Mouse (Mus musculus) kidney, embryonic 14.5 days (tissue): ENCODE measurements at regions not wholly inside any gene's neighbourhood (a gene's known extent, or its start where the extent isn't known, plus 50 kb on each side); places are given as distances from the start of the nearest gene placed in this dataset.
A peak's percentile ranks its signal among the peaks of the same experiment; 100 is the strongest.

ENCODE experiments used
- ATAC-seq: fragments of 200-750 bp; cut with Nextera tagmentation; 2 replicates; pipeline ENCODE4 v1.8.0; 2017; ENCODE audit warnings: moderate number of reproducible peaks, mild to moderate bottlenecking, moderate TSS enrichment, moderate library complexity; ENCODE audit not compliant: low FRiP score, low TSS enrichment
- H3K27ac ChIP-seq: fragments of 300-500 bp; sonication (generic); 2 replicates; pipeline ENCODE4 v1.5.1; 2014; ENCODE audit warnings: low read depth, mild to moderate bottlenecking, low read length, moderate library complexity, mixed read lengths
- H3K27me3 ChIP-seq: fragments of 300-500 bp; sonication (generic); 2 replicates; pipeline ENCODE4 v1.6.1; 2014; ENCODE audit warnings: mild to moderate bottlenecking, low read length; ENCODE audit not compliant: control insufficient read depth, insufficient read depth
- H3K36me3 ChIP-seq: fragments of 300-500 bp; sonication (generic); 2 replicates; pipeline ENCODE4 v1.6.1; 2014; ENCODE audit warnings: low read length, mixed read lengths; ENCODE audit not compliant: control insufficient read depth, insufficient read depth
- H3K4me1 ChIP-seq: fragments of 300-500 bp; sonication (generic); 2 replicates; pipeline ENCODE4 v1.6.1; 2014; ENCODE audit warnings: low read length, mixed read lengths; ENCODE audit not compliant: control insufficient read depth, insufficient read depth
- H3K4me2 ChIP-seq: fragments of 300-500 bp; sonication (generic); replicated peaks from 2 replicates; pipeline ENCODE4 v1.6.1; 2014; ENCODE audit warnings: low read depth, mild to moderate bottlenecking, low read length
- H3K4me3 ChIP-seq: fragments of 300-500 bp; sonication (generic); 2 replicates; pipeline ENCODE4 v1.5.1; 2014; ENCODE audit warnings: mild to moderate bottlenecking, low read length
- H3K9ac ChIP-seq: fragments of 300-500 bp; sonication (generic); 2 replicates; pipeline ENCODE4 v1.6.1; 2014; ENCODE audit warnings: low read depth, mild to moderate bottlenecking, low read length, moderate library complexity
- H3K9me3 ChIP-seq: fragments of 300-500 bp; sonication (generic); 2 replicates; pipeline ENCODE4 v1.6.1; 2016; ENCODE audit warnings: low read length; ENCODE audit not compliant: control insufficient read depth
- WGBS: fragments of 180-500 bp; shearing (Covaris S2); extraction: QIAGEN DNeasy Blood & Tissue Kit; methylation state at CpG from one replicate; pipeline ENCODE4 v1.1.7; 2014; 5-methylcytosine and 5-hydroxymethylcytosine counted together

DNA sequence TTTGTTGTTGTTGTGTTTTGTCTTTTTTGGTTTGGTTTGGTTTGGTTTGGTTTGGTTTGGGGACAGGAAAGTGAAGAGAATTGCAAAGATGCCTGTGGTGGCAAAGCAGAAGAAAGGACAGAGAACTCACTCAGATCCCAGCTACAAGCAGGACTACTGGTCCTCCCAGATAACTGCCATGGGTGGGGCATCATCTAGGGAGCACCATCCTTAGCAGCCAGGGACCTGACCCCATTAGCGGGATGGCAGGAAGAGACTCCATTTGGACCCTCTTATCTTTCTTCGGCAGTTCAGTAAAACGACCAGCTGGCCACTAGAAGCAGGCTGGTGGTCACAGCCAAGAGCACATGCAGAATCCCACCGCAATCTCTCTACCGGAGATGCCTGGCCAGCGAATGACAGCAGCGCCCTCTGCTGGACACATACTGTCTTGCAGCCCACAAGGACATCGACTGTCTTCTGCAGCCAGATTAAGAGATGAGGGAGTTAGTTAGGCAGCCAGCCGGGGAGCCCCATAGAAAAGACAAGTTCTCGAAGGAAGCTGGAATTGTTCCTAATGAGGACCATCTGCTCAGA lies 119.8 kb downstream of the Gm9195 start:
- Histone ChIP-seq H3K4me2 (peak overlapping the region; percentile 12; the same call in 1 of the 2 replicates), H3K9me3 (no peaks in the 10 kb centered on the region), H3K27me3 (no peaks in the 10 kb centered on the region), H3K4me3 (no peak overlapping the region), H3K36me3 (no peaks in the 10 kb centered on the region), H3K4me1 (no peaks in the 10 kb centered on the region), H3K9ac (no peak overlapping the region), H3K27ac (no peak overlapping the region)
- peak; percentile 68 for ATAC-seq
- 6% methylated on average over 10 of the region's 10 CpGs for WGBS

DNA sequence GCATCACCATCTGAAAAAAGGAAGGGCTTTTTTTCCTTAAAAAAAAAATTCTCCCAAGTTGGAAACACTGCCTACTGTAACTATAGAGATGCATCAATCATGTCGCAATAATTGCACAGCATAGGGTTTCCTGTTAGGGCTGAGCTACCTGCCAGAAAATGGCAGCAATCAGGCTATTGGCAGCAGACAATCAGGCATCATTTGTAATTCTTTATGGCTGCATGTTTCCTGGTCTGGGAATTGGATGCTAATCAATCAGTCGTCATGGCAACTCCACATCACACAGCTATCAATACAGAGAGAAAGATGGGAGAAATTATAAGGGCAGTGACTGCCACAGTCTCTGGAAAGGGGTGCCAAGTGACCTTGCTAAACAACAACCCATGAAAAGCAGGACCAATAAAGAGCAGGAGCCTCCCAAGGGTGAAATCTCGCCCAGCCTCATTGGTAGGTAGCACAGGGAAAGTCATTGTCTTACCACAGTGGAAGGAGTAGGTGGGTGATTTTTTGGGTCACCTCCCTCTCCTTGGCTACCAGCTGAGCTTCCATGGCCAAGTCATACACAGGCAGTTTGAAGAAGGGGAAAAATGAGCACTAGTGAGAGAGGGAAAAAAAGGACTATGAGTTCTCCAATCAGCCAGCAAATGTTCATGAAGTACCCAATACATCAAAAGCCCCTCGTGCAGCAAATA lies 130.7 kb downstream of the Gm9195 start:
- no peak overlapping the region for H3K9ac ChIP-seq
- no peaks in the 10 kb centered on the region for H3K9me3 ChIP-seq
- H3K4me2 ChIP-seq: no peak overlapping the region
- no peak for ATAC-seq
- H3K36me3 ChIP-seq: no peaks in the 10 kb centered on the region
- H3K27me3 ChIP-seq: no peaks in the 10 kb centered on the region
- H3K27ac ChIP-seq: no peak overlapping the region
- H3K4me3 ChIP-seq: no peak overlapping the region
- 85% methylated on average over 4 of the region's 4 CpGs for WGBS
- H3K4me1 ChIP-seq: no peaks in the 10 kb centered on the region

DNA sequence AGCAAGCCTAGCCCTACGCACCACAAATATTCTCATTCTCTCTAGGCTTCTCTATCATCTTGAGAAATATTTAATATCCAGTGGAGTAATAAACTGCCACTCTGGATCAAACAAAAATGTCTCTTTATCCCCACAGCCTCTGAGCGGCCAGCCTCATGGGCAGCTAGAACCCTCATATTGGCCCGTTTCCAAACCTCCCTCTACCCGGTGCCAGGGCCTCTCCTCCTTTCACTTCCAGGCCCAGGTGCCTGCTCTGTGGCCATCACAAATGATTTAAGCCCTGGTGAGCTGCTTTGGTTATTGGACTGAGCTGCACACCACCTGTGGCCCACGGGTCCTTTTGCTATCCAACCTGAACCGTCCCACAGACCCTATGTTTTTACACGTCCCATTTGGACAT lies 131.5 kb downstream of the Gm9195 start:
- Histone ChIP-seq H3K36me3 (no peaks in the 10 kb centered on the region), H3K9ac (no peak overlapping the region), H3K4me3 (no peak overlapping the region), H3K4me2 (no peak overlapping the region), H3K27me3 (no peaks in the 10 kb centered on the region), H3K27ac (no peak overlapping the region), H3K9me3 (no peaks in the 10 kb centered on the region), H3K4me1 (no peaks in the 10 kb centered on the region)
- ATAC-seq: no peak
- WGBS: 87% methylated on average over 7 of the region's 7 CpGs

DNA sequence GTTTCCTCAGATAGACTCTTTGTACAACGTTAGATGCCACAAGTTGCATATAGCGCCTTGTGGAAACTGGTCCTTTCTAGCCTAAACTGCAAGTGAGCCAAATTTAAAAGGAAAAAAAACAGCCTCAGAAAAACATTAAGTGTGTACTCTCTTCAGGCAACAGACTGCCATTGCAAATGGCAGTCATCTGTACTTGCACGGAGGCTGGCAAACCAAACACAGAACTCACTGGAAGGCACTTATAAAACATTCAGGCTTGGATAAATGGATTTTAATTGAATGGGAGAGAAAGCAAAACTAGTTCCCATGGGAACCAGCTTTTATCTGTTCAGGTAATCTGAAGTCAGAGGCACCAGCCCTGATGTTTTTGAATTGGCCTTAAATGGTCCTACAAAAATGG lies 133.7 kb downstream of the Gm9195 start:
- H3K27me3 ChIP-seq: no peaks in the 10 kb centered on the region
- H3K4me2 ChIP-seq: no peak overlapping the region
- no peak overlapping the region for H3K27ac ChIP-seq
- H3K4me3 ChIP-seq: no peak overlapping the region
- no peak overlapping the region for H3K9ac ChIP-seq
- no peaks in the 10 kb centered on the region for H3K36me3 ChIP-seq
- 91% methylated on average over 3 of the region's 3 CpGs for WGBS
- no peaks in the 10 kb centered on the region for H3K9me3 ChIP-seq
- no peak for ATAC-seq
- no peaks in the 10 kb centered on the region for H3K4me1 ChIP-seq

DNA sequence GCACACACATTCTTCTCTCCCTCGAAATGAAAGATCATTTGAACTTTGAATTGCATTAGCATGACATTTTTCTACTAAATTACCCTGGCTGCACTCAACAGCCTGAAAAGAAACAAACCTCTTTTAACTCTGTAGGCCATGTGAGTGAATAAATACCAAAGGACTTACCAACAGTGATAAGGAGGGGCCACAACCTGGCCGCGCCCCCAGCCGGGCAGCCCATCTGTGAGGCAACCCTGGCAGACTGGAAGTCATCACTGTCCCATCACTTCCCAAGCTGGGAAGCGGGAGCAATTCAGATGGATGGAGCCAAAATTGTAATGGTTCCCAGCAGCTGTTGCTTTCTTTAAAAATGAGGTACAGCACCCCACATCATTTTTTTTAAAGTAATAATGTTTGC lies 149.5 kb downstream of the Gm9195 start:
- Histone ChIP-seq H3K9ac (no peak overlapping the region), H3K4me1 (no peaks in the 10 kb centered on the region), H3K9me3 (no peaks in the 10 kb centered on the region), H3K4me2 (no peak overlapping the region), H3K27ac (no peak overlapping the region), H3K36me3 (no peaks in the 10 kb centered on the region), H3K4me3 (no peak overlapping the region), H3K27me3 (no peaks in the 10 kb centered on the region)
- WGBS: 59% methylated on average over 5 of the region's 5 CpGs
- ATAC-seq: no peak

DNA sequence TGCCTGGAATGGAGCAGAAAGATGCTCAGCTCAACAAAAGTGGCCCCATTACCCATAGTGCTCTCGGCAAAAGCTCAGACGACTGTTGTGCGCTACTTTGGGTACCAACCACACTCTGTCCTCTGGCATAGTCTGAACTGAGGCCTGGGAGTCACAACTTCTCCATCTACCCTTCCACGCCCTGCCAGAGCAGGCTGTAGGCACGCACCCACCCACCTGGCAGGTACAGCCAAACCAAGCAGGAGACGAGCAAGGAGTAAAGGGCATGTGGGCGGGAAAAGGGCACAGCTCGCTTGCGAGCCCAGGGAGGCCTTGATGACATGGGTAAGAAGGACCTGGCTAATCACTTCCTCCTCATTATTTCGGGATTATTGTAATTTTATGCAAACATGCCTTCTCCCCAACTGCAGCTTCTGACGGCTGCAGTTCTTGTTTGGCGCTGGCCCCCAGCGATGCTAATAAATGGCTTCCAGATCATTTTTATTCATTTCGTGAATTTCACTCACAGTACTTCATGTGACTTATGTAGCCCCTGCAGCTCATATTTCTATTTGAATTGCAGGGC lies 150.0 kb downstream of the Gm9195 start:
- 77% methylated on average over 14 of the region's 14 CpGs for WGBS
- Histone ChIP-seq H3K9ac (no peak overlapping the region), H3K4me2 (no peak overlapping the region), H3K27me3 (no peaks in the 10 kb centered on the region), H3K4me1 (no peaks in the 10 kb centered on the region), H3K36me3 (no peaks in the 10 kb centered on the region), H3K9me3 (no peaks in the 10 kb centered on the region), H3K4me3 (no peak overlapping the region), H3K27ac (no peak overlapping the region)
- ATAC-seq: no peak

DNA sequence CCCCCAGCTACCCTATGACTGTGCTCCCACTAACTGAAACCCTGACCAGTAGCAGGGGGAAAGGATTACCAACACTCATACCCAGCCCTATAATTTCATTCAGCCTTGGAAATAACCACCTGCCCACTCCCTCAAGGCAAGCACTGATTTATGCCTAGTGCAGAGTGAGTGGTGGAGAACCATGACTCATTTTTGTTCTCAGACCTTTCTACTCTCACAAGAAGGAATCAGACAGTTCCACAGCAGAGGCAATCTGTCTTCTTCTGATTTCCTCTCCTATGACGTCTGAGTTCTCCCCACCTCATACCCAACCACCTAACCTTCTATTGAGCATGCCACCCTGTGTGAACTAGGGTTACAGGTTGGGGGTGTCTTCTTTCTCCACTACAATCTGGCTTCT lies 153.6 kb downstream of the Gm9195 start:
- Histone ChIP-seq H3K9me3 (no peaks in the 10 kb centered on the region), H3K27ac (no peak overlapping the region), H3K36me3 (no peaks in the 10 kb centered on the region), H3K4me3 (no peak overlapping the region), H3K4me2 (no peak overlapping the region), H3K4me1 (no peaks in the 10 kb centered on the region), H3K9ac (no peak overlapping the region), H3K27me3 (no peaks in the 10 kb centered on the region)
- WGBS: 60% methylated on average over 1 of the region's 1 CpGs
- no peak for ATAC-seq

DNA sequence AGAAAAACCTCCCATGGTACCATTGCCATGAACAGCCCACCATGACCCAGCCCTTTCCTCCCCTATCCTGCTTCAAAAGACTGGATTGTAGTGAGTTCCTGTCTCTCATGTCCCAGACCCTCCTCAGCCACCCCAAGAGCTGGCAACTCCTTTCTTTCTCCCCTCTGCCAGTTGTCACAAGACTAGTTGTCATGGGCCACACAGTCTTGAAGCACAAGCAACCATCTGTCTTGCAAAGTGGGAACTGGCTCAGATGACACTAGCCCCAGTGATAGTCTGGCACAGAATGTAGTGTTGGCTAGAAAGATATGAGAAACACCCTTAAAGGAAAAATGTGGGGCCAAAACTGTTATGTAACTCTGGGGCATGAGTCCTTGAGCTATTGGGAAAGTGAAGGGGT lies 187.8 kb downstream of the Gm9195 start:
- no peak overlapping the region for H3K4me2 ChIP-seq
- H3K36me3 ChIP-seq: no peaks in the 10 kb centered on the region
- no peaks in the 10 kb centered on the region for H3K4me1 ChIP-seq
- H3K27me3 ChIP-seq: no peaks in the 10 kb centered on the region
- no peak overlapping the region for H3K9ac ChIP-seq
- no peak overlapping the region for H3K4me3 ChIP-seq
- no peak overlapping the region for H3K27ac ChIP-seq
- ATAC-seq: no peak
- no peaks in the 10 kb centered on the region for H3K9me3 ChIP-seq

DNA sequence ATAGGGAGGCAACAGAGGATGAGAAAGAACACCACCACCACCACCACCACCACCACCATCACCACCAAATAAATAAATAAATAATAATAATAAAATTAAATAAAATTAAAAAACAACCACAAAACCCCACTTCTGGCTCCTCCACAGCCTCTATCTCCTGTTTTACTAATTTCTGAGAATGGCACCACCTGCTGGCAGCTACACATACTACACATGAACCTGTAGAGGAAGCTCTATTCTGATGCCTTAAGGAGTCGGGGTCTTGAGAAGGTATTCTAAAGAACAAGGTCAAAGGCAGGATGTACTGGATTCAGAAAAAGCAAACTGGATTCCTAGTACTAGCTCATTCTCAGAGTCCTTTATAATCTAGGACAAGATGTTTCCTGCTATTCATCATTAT lies 191.6 kb downstream of the Gm9195 start:
- H3K36me3 ChIP-seq: no peaks in the 10 kb centered on the region
- no peaks in the 10 kb centered on the region for H3K9me3 ChIP-seq
- no peak for ATAC-seq
- peaks cover 2% of the 10 kb centered on the region; the same call in 1 of the 2 replicates for H3K4me1 ChIP-seq
- no peak overlapping the region for H3K27ac ChIP-seq
- WGBS: 71% methylated on average over 1 of the region's 1 CpGs
- no peak overlapping the region for H3K4me2 ChIP-seq
- H3K27me3 ChIP-seq: no peaks in the 10 kb centered on the region
- no peak overlapping the region for H3K4me3 ChIP-seq
- H3K9ac ChIP-seq: no peak overlapping the region
